Mouse (Mus musculus): ENCODE measurements around the gene Nkd2. TPM values are rescaled to one million over a fixed set of nuclear protein-coding genes. Genes with fewer than 3 reads are reported as not detected.

Gene Nkd2
- polyA plus RNA-seq (2015; fragmentation: Nextera tagmentation; extraction: Ambion mirVana), result 4.5 and 4.7 TPM in 2 replicates

GRCm38 (mm10) chr13:73847465-73847836, at the start of gene Nkd2:
Gene Nkd2 (minus strand): TSS chr13:73847631.
- Histone ChIP-seq H3K9me3 (ENCODE audit: control insufficient read depth, low read length) (no peaks in the 10 kb centered on the region), H3K4me2 (replicated peaks; ENCODE audit: low read depth) (peak within 1 kb of the TSS; percentile 83), H3K4me1 (replicated peaks; ENCODE audit: control insufficient read depth, insufficient read depth) (no peaks in the 10 kb centered on the region), H3K4me3 (ENCODE audit: low read depth, low read length) (peak within 1 kb of the TSS; percentile 64), H3K9ac (ENCODE audit: low read length) (peak within 1 kb of the TSS; percentile 63), H3K27me3 (ENCODE audit: control insufficient read depth, insufficient read depth, low read length) (no peaks in the 10 kb centered on the region), H3K36me3 (ENCODE audit: control insufficient read depth, insufficient read depth, low read length) (no peaks in the 10 kb centered on the region), H3K27ac (replicated peaks) (no peak within 1 kb of the TSS)
- ATAC-seq (ENCODE audit: low FRiP score, low TSS enrichment) (peak; percentile 85), DNase-seq (ENCODE audit: low spot score) (peak; percentile 89)
- TF ChIP-seq EP300 (optimal IDR thresholded peaks at IDR 0.05) (no peak), CTCF (IDR thresholded peaks at IDR 0.05; ENCODE audit: low read depth) (peak; percentile 77)
- WGBS, result under 1% methylated on average over 29 of the region's 38 CpGs

- WGBS, result 33% methylated on average over 6 of the region's 6 CpGs
- no peak for DNase-seq (ENCODE audit: low spot score)
- Histone ChIP-seq H3K36me3 (ENCODE audit: control insufficient read depth, insufficient read depth, low read length) (no peaks in the 10 kb centered on the region), H3K27me3 (ENCODE audit: control insufficient read depth, insufficient read depth, low read length) (no peaks in the 10 kb centered on the region), H3K9me3 (ENCODE audit: control insufficient read depth, low read length) (no peaks in the 10 kb centered on the region), H3K27ac (replicated peaks) (peak overlapping the region; percentile 46), H3K4me3 (ENCODE audit: low read depth, low read length) (no peak overlapping the region), H3K4me2 (replicated peaks; ENCODE audit: low read depth) (no peak overlapping the region), H3K4me1 (replicated peaks; ENCODE audit: control insufficient read depth, insufficient read depth) (peaks cover 2% of the 10 kb centered on the region; the same call in 1 of the 2 replicates), H3K9ac (ENCODE audit: low read length) (no peak overlapping the region)
- TF ChIP-seq EP300 (optimal IDR thresholded peaks at IDR 0.05) (no peak), CTCF (IDR thresholded peaks at IDR 0.05; ENCODE audit: low read depth) (no peak)
- ATAC-seq (ENCODE audit: low FRiP score, low TSS enrichment), result peak; percentile 74; the same call in 1 of the 2 replicates
Observed at GRCm38 (mm10) chr13:73892493-73893178, 45.2 kb upstream of the Nkd2 start.

- Histone ChIP-seq H3K9me3 (ENCODE audit: control insufficient read depth, low read length) (no peaks in the 10 kb centered on the region), H3K36me3 (ENCODE audit: control insufficient read depth, insufficient read depth, low read length) (no peaks in the 10 kb centered on the region), H3K4me1 (replicated peaks; ENCODE audit: control insufficient read depth, insufficient read depth) (peaks cover 5% of the 10 kb centered on the region; the same call in 1 of the 2 replicates), H3K27me3 (ENCODE audit: control insufficient read depth, insufficient read depth, low read length) (no peaks in the 10 kb centered on the region), H3K4me2 (replicated peaks; ENCODE audit: low read depth) (no peak overlapping the region), H3K9ac (ENCODE audit: low read length) (no peak overlapping the region), H3K27ac (replicated peaks) (peak overlapping the region; percentile 30; the same call in 1 of the 2 replicates), H3K4me3 (ENCODE audit: low read depth, low read length) (no peak overlapping the region)
- peak; percentile 83 for ATAC-seq (ENCODE audit: low FRiP score, low TSS enrichment)
- WGBS, result 46% methylated on average over 4 of the region's 4 CpGs
- no peak for TF ChIP-seq CTCF (IDR thresholded peaks at IDR 0.05; ENCODE audit: low read depth)
- TF ChIP-seq EP300 (optimal IDR thresholded peaks at IDR 0.05), result no peak
- DNase-seq (ENCODE audit: low spot score), result peak; percentile 43
Observed at GRCm38 (mm10) chr13:73887415-73887874, 40.0 kb upstream of the Nkd2 start.

- no peak overlapping the region for H3K4me3 ChIP-seq (ENCODE audit: low read depth, low read length)
- 77% methylated on average over 5 of the region's 5 CpGs for WGBS
- H3K9ac ChIP-seq (ENCODE audit: low read length), result no peak overlapping the region
- DNase-seq (ENCODE audit: low spot score), result no peak
- H3K4me1 ChIP-seq (replicated peaks; ENCODE audit: control insufficient read depth, insufficient read depth), result peaks cover 3% of the 10 kb centered on the region; the same call in 1 of the 2 replicates
- no peak for ATAC-seq (ENCODE audit: low FRiP score, low TSS enrichment)
- H3K36me3 ChIP-seq (ENCODE audit: control insufficient read depth, insufficient read depth, low read length), result no peaks in the 10 kb centered on the region
- no peaks in the 10 kb centered on the region for H3K27me3 ChIP-seq (ENCODE audit: control insufficient read depth, insufficient read depth, low read length)
- TF ChIP-seq CTCF (IDR thresholded peaks at IDR 0.05; ENCODE audit: low read depth), result no peak
- TF ChIP-seq EP300 (optimal IDR thresholded peaks at IDR 0.05), result no peak
- peak overlapping the region; percentile 30; the same call in 1 of the 2 replicates for H3K27ac ChIP-seq (replicated peaks)
- no peak overlapping the region for H3K4me2 ChIP-seq (replicated peaks; ENCODE audit: low read depth)
- no peaks in the 10 kb centered on the region for H3K9me3 ChIP-seq (ENCODE audit: control insufficient read depth, low read length)
Observed at GRCm38 (mm10) chr13:73886601-73887000, 39.2 kb upstream of the Nkd2 start.

- Histone ChIP-seq H3K4me1 (replicated peaks; ENCODE audit: control insufficient read depth, insufficient read depth) (peaks cover 3% of the 10 kb centered on the region; the same call in 1 of the 2 replicates), H3K9ac (ENCODE audit: low read length) (no peak overlapping the region), H3K9me3 (ENCODE audit: control insufficient read depth, low read length) (no peaks in the 10 kb centered on the region), H3K27ac (replicated peaks) (no peak overlapping the region), H3K36me3 (ENCODE audit: control insufficient read depth, insufficient read depth, low read length) (no peaks in the 10 kb centered on the region), H3K4me3 (ENCODE audit: low read depth, low read length) (no peak overlapping the region), H3K4me2 (replicated peaks; ENCODE audit: low read depth) (no peak overlapping the region), H3K27me3 (ENCODE audit: control insufficient read depth, insufficient read depth, low read length) (no peaks in the 10 kb centered on the region)
- 59% methylated on average over 4 of the region's 4 CpGs for WGBS
- DNase-seq (ENCODE audit: low spot score) (no peak), ATAC-seq (ENCODE audit: low FRiP score, low TSS enrichment) (no peak)
- TF ChIP-seq EP300 (optimal IDR thresholded peaks at IDR 0.05) (no peak), CTCF (IDR thresholded peaks at IDR 0.05; ENCODE audit: low read depth) (no peak)
Observed at GRCm38 (mm10) chr13:73886066-73886465, 38.6 kb upstream of the Nkd2 start.

GRCm38 (mm10) chr13:73885656-73886055, 38.2 kb upstream of the Nkd2 start:
- DNase-seq (ENCODE audit: low spot score) (peak; percentile 16), ATAC-seq (ENCODE audit: low FRiP score, low TSS enrichment) (no peak)
- Histone ChIP-seq H3K27me3 (ENCODE audit: control insufficient read depth, insufficient read depth, low read length) (no peaks in the 10 kb centered on the region), H3K9ac (ENCODE audit: low read length) (no peak overlapping the region), H3K4me3 (ENCODE audit: low read depth, low read length) (no peak overlapping the region), H3K4me2 (replicated peaks; ENCODE audit: low read depth) (no peak overlapping the region), H3K27ac (replicated peaks) (no peak overlapping the region), H3K36me3 (ENCODE audit: control insufficient read depth, insufficient read depth, low read length) (no peaks in the 10 kb centered on the region), H3K9me3 (ENCODE audit: control insufficient read depth, low read length) (no peaks in the 10 kb centered on the region), H3K4me1 (replicated peaks; ENCODE audit: control insufficient read depth, insufficient read depth) (peaks cover 3% of the 10 kb centered on the region; the same call in 1 of the 2 replicates)
- WGBS, result 65% methylated on average over 4 of the region's 4 CpGs
- TF ChIP-seq CTCF (IDR thresholded peaks at IDR 0.05; ENCODE audit: low read depth) (no peak), EP300 (optimal IDR thresholded peaks at IDR 0.05) (no peak)

Data from stomach, postnatal 0 days (tissue).